Mouse (Mus musculus) heart, postnatal 25 days (tissue): ENCODE results near the gene Cyct. TPM values are rescaled to one million over a fixed set of nuclear protein-coding genes. Genes with fewer than 3 reads are reported as not detected.

Experiments
- DNase-seq: peaks from one replicate; pipeline ENCODE4 v3.0.0; 2022; ENCODE audit warnings: low spot score
- intact Hi-C: fragments of 180-260 bp; cut with DNase I; formaldehyde crosslinking; loops from one replicate; pipeline ENCODE4 v1.15.1; 2025
- microRNA-seq: library from miRNA; unstranded; fragments of <30 nt; microRNA quantifications from one replicate; pipeline ENCODE4 v1.2.0, GENCODE M21; 2022
- total RNA-seq, 2 experiments: library from RNA; stranded (reverse); gene quantifications; 2 replicates each; pipeline ENCODE4 v1.2.3; 2021

Cyct gene
- total RNA-seq, 2 experiments from 2014 or later: not detected

GRCm38 (mm10) chr2:76342146-76342545 is 18.1 kb downstream of the Cyct start:
- no peak for DNase-seq
- intact Hi-C loops: no loop called here

DNA sequence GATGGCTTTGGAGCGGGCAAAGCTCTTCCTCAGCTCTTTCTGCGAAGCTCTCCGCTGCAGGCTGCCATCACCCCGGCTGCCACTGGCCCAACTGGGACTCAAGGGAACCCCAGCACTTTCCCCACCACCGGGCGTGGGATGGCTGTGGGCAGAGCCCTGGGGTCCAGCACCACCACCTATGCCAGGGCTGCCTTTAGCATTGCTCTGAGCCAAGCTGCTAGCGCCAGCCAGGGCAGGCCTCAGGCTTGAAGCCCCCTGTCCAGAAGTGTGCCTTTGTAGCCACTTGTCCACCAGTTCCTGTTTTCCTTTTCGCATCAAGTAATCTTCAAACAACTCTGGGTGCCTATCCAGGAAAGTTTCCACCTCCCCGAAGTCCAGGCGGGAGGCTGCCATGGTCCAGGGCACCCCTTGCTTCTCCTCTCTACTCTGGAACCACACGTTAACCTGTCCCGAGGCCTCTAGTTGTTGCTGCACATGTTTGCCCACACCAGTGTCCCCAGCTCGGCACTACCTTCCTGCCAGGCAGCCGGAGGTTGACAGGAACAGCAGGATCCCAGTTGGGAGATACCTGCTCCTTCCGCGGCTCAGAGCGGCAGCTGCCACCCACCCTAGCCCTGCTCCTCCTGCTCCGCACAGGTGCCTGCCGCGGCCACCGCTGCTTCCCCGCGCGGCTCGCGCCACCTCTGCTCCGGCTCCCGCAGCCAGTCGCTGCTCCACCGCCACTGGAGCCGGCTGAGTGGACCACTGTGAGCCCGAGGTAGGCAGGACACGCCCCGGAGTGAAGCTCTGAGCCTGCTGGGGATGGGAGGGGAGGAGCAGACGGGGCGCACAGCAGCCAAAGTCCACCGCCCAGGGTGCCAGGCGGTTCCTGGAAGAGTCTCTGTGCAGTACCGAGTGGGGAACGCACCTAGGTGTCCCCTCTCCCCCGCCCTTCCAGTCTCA is 21.8 kb downstream of the Cyct start, which contains the start of gene Pde11a:
Pde11a (minus strand) TSS at position 560 of the 942 bp plus-strand sequence.
- no peak for DNase-seq
- intact Hi-C loops: loop anchor here (10.0 kb wide), 1 partner anchor 84 kb away; no protein-coding TSS in a partner anchor

DNA sequence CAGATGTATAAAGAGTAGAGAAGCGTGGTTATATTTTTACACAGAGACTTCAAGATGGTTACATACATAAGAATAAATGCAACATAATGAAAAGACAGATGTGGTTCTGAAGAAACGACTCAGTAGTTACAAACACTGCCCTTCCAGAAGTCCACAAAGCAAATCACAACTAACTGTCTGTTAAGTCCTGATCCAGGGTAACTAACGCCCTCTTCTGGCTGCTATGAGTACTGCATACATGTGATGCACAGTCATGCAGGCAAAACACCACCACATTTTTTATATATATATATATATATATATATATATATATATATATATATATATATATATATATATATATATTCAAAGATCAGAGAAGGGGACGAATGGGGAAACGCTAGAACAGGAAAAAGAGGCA is 25.7 kb downstream of the Cyct start:
- no peak for DNase-seq
- intact Hi-C loops: loop anchor here (10.0 kb wide), 1 partner anchor 80 kb away; no protein-coding TSS in a partner anchor

GRCm38 (mm10) chr2:76332161-76332805 is 28.0 kb downstream of the Cyct start:
- DNase-seq: no peak
- intact Hi-C loops: loop anchor here (10.0 kb wide), 1 partner anchor 77 kb away; no protein-coding TSS in a partner anchor

GRCm38 (mm10) chr2:76330081-76330480 is 30.2 kb downstream of the Cyct start:
- intact Hi-C loops: loop anchor here (10.0 kb wide), 1 partner anchor 75 kb away; no protein-coding TSS in a partner anchor
- no peak for DNase-seq

DNA sequence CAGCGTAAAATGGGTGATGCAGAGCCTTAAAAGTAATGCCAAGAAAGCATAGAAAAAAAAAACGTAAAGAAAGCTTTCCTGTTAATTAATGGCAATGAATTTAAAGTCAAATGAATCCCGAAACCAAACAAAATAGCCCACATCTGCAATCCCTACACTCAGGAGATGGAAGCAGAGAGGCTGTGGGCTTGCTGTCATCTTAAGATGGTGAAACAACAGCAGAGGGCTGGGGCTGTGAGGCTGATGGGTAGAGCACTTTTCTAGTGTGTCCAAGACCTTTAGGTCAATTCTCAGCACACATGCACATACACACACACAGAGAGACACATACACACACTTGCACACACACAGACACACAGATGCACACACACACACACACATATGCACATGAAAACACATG is 34.1 kb downstream of the Cyct start:
- no peak for DNase-seq
- intact Hi-C loops: no loop called here

- DNase-seq: no peak
- intact Hi-C loops: no loop called here
These were observed 35.8 kb downstream of the Cyct start for GRCm38 (mm10) chr2:76324463-76324862.

- intact Hi-C loops: no loop called here
- DNase-seq: no peak
These were observed 36.9 kb downstream of the Cyct start for GRCm38 (mm10) chr2:76323185-76323875.

DNA sequence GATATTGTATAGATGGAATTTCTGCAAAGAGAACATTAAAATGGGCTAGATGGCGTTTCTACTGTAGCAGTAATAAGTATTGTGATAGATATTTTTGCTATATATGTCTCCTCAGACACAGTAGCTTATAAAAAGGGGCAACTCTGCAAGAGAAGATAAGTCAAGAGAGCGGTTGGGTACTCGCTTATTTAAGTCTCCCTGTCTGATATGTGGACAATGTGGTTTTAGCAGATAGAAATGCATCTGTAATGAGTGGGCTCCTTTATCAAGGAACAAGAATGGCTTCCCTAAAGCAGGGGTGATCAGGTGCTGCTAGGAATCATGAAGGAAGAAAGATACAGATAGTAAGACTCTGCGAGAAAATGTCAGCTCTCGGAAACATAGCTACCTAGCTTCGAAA is 39.9 kb downstream of the Cyct start:
- intact Hi-C loops: no loop called here
- no peak for DNase-seq

GRCm38 (mm10) chr2:76319231-76319630 is 41.0 kb downstream of the Cyct start:
- intact Hi-C loops: no loop called here
- no peak for DNase-seq

Small RNAs within 50 kb of the gene (microRNA-seq; reads per million reads assigned to microRNA genes)
- gene Gm44337: not detected

Other genes with a start within 250 kb of the Cyct start
- gene Pde11a, start 21.7 kb downstream of the Cyct start, total RNA-seq: under 1 TPM; 0.22 to 0.31 TPM
- 10 to 100 TPM; 19.2 to 22.0 TPM for gene Rbm45, start 9.5 kb upstream of the Cyct start, total RNA-seq
- 10 to 100 TPM in 1 of 2 experiments, 1 to 10 TPM in 1; 8.8 to 11.9 TPM for gene Osbpl6, start 46.1 kb upstream of the Cyct start, total RNA-seq